Mouse (Mus musculus) heart, adult 2 months (tissue): ENCODE data around the gene Saa3.

Experiments
- CTCF ChIP-seq: fragments of 200-600 bp; IDR thresholded peaks from 2 replicates; pipeline ENCODE4 v1.8.1; 2022; ENCODE audit warnings: antibody characterized with exemption, mild to moderate bottlenecking, moderate library complexity
- EP300 ChIP-seq: fragments of 200-500 bp; IDR thresholded peaks from 2 replicates; pipeline ENCODE4 v1.6.1; 2011; ENCODE audit warnings: low read depth, low read length, control low read depth; ENCODE audit not compliant: insufficient read depth
- POLR2A ChIP-seq: fragments of 200-500 bp; IDR thresholded peaks from 2 replicates; pipeline ENCODE4 v1.6.1; 2011; ENCODE audit warnings: mild to moderate bottlenecking, low read depth, low read length, control low read depth; ENCODE audit not compliant: insufficient read depth

DNA sequence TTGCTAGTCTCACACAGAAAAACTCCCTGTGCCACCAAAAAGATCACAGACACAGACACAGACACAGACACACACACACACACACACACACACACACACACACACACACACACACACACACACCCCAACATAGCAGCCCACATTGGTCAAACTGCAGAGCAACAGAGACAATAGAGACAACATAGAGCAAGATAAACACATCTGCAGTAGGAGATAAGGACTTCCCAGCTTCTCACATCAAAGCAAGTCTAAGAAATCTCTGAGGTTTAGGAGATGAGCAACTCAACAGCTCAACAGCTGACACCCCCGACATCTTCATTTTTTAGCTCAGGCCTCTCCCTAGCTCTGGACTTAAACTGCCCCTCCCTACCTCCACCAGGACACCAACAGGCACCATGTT is 18.7 kb downstream of the Saa3 start:
- TF ChIP-seq EP300 (no peak), CTCF (no peak), POLR2A (no peak)
